ENCODE assay signal across 12 mouse cellular contexts in genomic region chr14:120877147-120877546, GRCm38 (mm10).
"Had no signal": no experiment of that assay in that cellular context is flagged by ENCODE, and none has a peak within 500 bp of the region (broad histone marks: within the 10 kb centered on the region; RNA-seq: fewer than 3 reads in every experiment).

No protein-coding gene starts in this region.

- H3K4me3 ChIP-seq: limb, embryonic 15.5 days; liver, embryonic 13.5 days; midbrain, embryonic 15.5 days; neural tube, embryonic 12.5 days; stomach, embryonic 15.5 days had no signal

- H3K27ac ChIP-seq: kidney, postnatal 0 days; limb, embryonic 15.5 days; liver, embryonic 13.5 days; midbrain, embryonic 15.5 days; neural tube, embryonic 12.5 days; stomach, embryonic 15.5 days had no signal

- H3K4me1 ChIP-seq: limb, embryonic 15.5 days; midbrain, embryonic 15.5 days; neural tube, embryonic 12.5 days; stomach, embryonic 15.5 days had no signal

- H3K36me3 ChIP-seq: limb, embryonic 15.5 days; liver, embryonic 13.5 days; midbrain, embryonic 15.5 days; neural tube, embryonic 12.5 days; stomach, embryonic 15.5 days had no signal

- H3K4me2 ChIP-seq: limb, embryonic 15.5 days; liver, embryonic 13.5 days; midbrain, embryonic 15.5 days; neural tube, embryonic 12.5 days; stomach, embryonic 15.5 days had no signal

- ATAC-seq: intestine, postnatal 0 days; midbrain, embryonic 15.5 days had no signal

- H3K9me3 ChIP-seq: limb, embryonic 15.5 days; liver, embryonic 13.5 days; midbrain, embryonic 15.5 days; neural tube, embryonic 12.5 days; stomach, embryonic 15.5 days had no signal

- H3K9ac ChIP-seq: limb, embryonic 15.5 days; liver, embryonic 13.5 days; midbrain, embryonic 15.5 days; neural tube, embryonic 12.5 days; stomach, embryonic 15.5 days had no signal

- DNase-seq: kidney, adult 8-10 months; kidney, postnatal 36 days; layer of hippocampus, adult 9-11 months; layer of hippocampus, postnatal 36 days; liver, embryonic 13.5 days; lung, adult 18-20 months had no signal

- H3K27me3 ChIP-seq: limb, embryonic 15.5 days; liver, embryonic 13.5 days; midbrain, embryonic 15.5 days; neural tube, embryonic 12.5 days; stomach, embryonic 15.5 days had no signal
